Mouse (Mus musculus): ENCODE results near the gene Mamstr.
"Not testable (repeated sequence)": the region's sequence is repeated elsewhere in the genome, so short reads cannot be mapped to it uniquely, and the experiment has no call there.

GRCm38 (mm10) chr7:45661702-45662101 lies 21.9 kb downstream of the Mamstr start:
- not testable (repeated sequence) for TF ChIP-seq POLR2A, CTCF (IDR thresholded peaks at IDR 0.05; ENCODE audit: insufficient read depth, low read depth, low read length)
